Mouse (Mus musculus) hindbrain, embryonic 14.5 days (tissue): ENCODE measurements around the gene Rogdi. TPM values are rescaled to one million over a fixed set of nuclear protein-coding genes. Genes with fewer than 3 reads are reported as not detected.
A peak's percentile ranks its signal among the peaks of the same experiment; 100 is the strongest.

Source experiments
- ATAC-seq: fragments of 200-750 bp; cut with Nextera tagmentation; 2 replicates; pipeline ENCODE4 v1.8.0; 2017; ENCODE audit warnings: moderate number of reproducible peaks, mild to moderate bottlenecking, moderate TSS enrichment, moderate library complexity; ENCODE audit not compliant: low FRiP score
- DNase-seq: peaks from one replicate; pipeline ENCODE4 v3.0.0-alpha.2; 2015; ENCODE audit warnings: low spot score
- H3K27ac ChIP-seq: fragments of 300-500 bp; sonication (generic); 2 replicates; pipeline ENCODE4 v1.5.1; 2014; ENCODE audit warnings: mild to moderate bottlenecking, moderate library complexity
- H3K27me3 ChIP-seq: fragments of 300-500 bp; sonication (generic); 2 replicates; pipeline ENCODE4 v1.6.1; 2014; ENCODE audit warnings: mild to moderate bottlenecking, low read length, mixed read lengths; ENCODE audit not compliant: control insufficient read depth, insufficient read depth
- H3K36me3 ChIP-seq: fragments of 300-500 bp; sonication (generic); replicated peaks from 2 replicates; pipeline ENCODE4 v1.6.1; 2014; ENCODE audit not compliant: control insufficient read depth, insufficient read depth
- H3K4me1 ChIP-seq: fragments of 300-500 bp; sonication (generic); replicated peaks from 2 replicates; pipeline ENCODE4 v1.6.1; 2014; ENCODE audit warnings: antibody characterized with exemption, low read length, mixed read lengths; ENCODE audit not compliant: control insufficient read depth, insufficient read depth
- H3K4me2 ChIP-seq: fragments of 300-500 bp; sonication (generic); replicated peaks from 2 replicates; pipeline ENCODE4 v1.6.1; 2014; ENCODE audit warnings: mild to moderate bottlenecking, moderate library complexity
- H3K4me3 ChIP-seq: fragments of 300-500 bp; sonication (generic); replicated peaks from 2 replicates; pipeline ENCODE4 v1.5.1; 2014; ENCODE audit warnings: mild to moderate bottlenecking, low read length
- H3K9ac ChIP-seq: fragments of 300-500 bp; sonication (generic); 2 replicates; pipeline ENCODE4 v1.6.1; 2014
- H3K9me3 ChIP-seq: fragments of 300-500 bp; sonication (generic); 2 replicates; pipeline ENCODE4 v1.6.1; 2016; ENCODE audit warnings: low read length; ENCODE audit not compliant: control insufficient read depth
- WGBS: fragments of 180-500 bp; shearing (Covaris S2); extraction: QIAGEN DNeasy Blood & Tissue Kit; methylation state at CpG from one replicate; pipeline ENCODE4 v1.1.7; 2014; 5-methylcytosine and 5-hydroxymethylcytosine counted together
- polyA plus RNA-seq: library from polyadenylated mRNA; unstranded; fragments of >200 nt; fragmentation: Nextera tagmentation; extraction: Ambion mirVana; gene quantifications from 2 replicates; pipeline ENCODE4 v1.2.1, GENCODE M21; 2014

The Rogdi gene
- polyA plus RNA-seq, 1 experiment from 2014 or later = 154 TPM

GRCm38 (mm10) chr16:5029847-5030246 is 16.5 kb upstream of the Rogdi start:
- Histone ChIP-seq H3K36me3 (peaks cover 100% of the 10 kb centered on the region), H3K27ac (no peak overlapping the region), H3K9ac (no peak overlapping the region), H3K27me3 (no peaks in the 10 kb centered on the region), H3K4me2 (no peak overlapping the region), H3K4me1 (no peaks in the 10 kb centered on the region), H3K4me3 (no peak overlapping the region), H3K9me3 (no peaks in the 10 kb centered on the region)
- 71% methylated on average over 2 of the region's 2 CpGs for WGBS
- ATAC-seq (no peak), DNase-seq (no peak)

GRCm38 (mm10) chr16:5024021-5024420 is 10.7 kb upstream of the Rogdi start:
- Histone ChIP-seq H3K4me3 (no peak overlapping the region), H3K9ac (no peak overlapping the region), H3K27me3 (no peaks in the 10 kb centered on the region), H3K4me1 (no peaks in the 10 kb centered on the region), H3K27ac (no peak overlapping the region), H3K9me3 (no peaks in the 10 kb centered on the region), H3K36me3 (peaks cover 100% of the 10 kb centered on the region), H3K4me2 (no peak overlapping the region)
- WGBS = 99% methylated on average over 3 of the region's 3 CpGs
- no peak for DNase-seq
- no peak for ATAC-seq

GRCm38 (mm10) chr16:5014578-5014977 is 1.2 kb upstream of the Rogdi start:
- Histone ChIP-seq H3K36me3 (peaks cover 61% of the 10 kb centered on the region), H3K9ac (no peak overlapping the region), H3K4me2 (no peak overlapping the region), H3K27me3 (no peaks in the 10 kb centered on the region), H3K27ac (no peak overlapping the region), H3K9me3 (no peaks in the 10 kb centered on the region), H3K4me3 (no peak overlapping the region), H3K4me1 (peaks cover 7% of the 10 kb centered on the region; the same call in 1 of the 2 replicates)
- 97% methylated on average over 4 of the region's 4 CpGs for WGBS
- no peak for DNase-seq
- no peak for ATAC-seq

- Histone ChIP-seq H3K27ac (peak overlapping the region; percentile 79; the same call in 1 of the 2 replicates), H3K27me3 (no peaks in the 10 kb centered on the region), H3K4me2 (peak overlapping the region; percentile 64), H3K4me1 (peaks cover 7% of the 10 kb centered on the region; the same call in 1 of the 2 replicates), H3K4me3 (peak overlapping the region; percentile 55), H3K9me3 (no peaks in the 10 kb centered on the region), H3K9ac (peak overlapping the region; percentile 65), H3K36me3 (peaks cover 38% of the 10 kb centered on the region)
- ATAC-seq (no peak), DNase-seq (no peak)
- 56% methylated on average over 13 of the region's 13 CpGs for WGBS
These were observed 1.0 kb downstream of the Rogdi start for GRCm38 (mm10) chr16:5012036-5013005.

- H3K4me2 ChIP-seq = no peak overlapping the region
- DNase-seq (no peak), ATAC-seq (no peak)
- H3K4me3 ChIP-seq = no peak overlapping the region
- H3K9ac ChIP-seq = no peak overlapping the region
- H3K4me1 ChIP-seq = peaks cover 7% of the 10 kb centered on the region; the same call in 1 of the 2 replicates
- peaks cover 28% of the 10 kb centered on the region for H3K36me3 ChIP-seq
- no peaks in the 10 kb centered on the region for H3K9me3 ChIP-seq
- WGBS = 91% methylated on average over 7 of the region's 7 CpGs
- H3K27ac ChIP-seq = no peak overlapping the region
- no peaks in the 10 kb centered on the region for H3K27me3 ChIP-seq
These were observed 2.1 kb downstream of the Rogdi start for GRCm38 (mm10) chr16:5011285-5011684.

GRCm38 (mm10) chr16:5010371-5010935 is 2.9 kb downstream of the Rogdi start:
- H3K27me3 ChIP-seq = no peaks in the 10 kb centered on the region
- H3K4me3 ChIP-seq = no peak overlapping the region
- WGBS = 82% methylated on average over 10 of the region's 10 CpGs
- H3K9ac ChIP-seq = no peak overlapping the region
- ATAC-seq (no peak), DNase-seq (no peak)
- peaks cover 19% of the 10 kb centered on the region for H3K36me3 ChIP-seq
- H3K4me2 ChIP-seq = no peak overlapping the region
- peaks cover 7% of the 10 kb centered on the region; the same call in 1 of the 2 replicates for H3K4me1 ChIP-seq
- H3K9me3 ChIP-seq = no peaks in the 10 kb centered on the region
- H3K27ac ChIP-seq = no peak overlapping the region

- DNase-seq (no peak), ATAC-seq (no peak)
- H3K4me3 ChIP-seq = no peak overlapping the region
- 85% methylated on average over 12 of the region's 12 CpGs for WGBS
- H3K9me3 ChIP-seq = no peaks in the 10 kb centered on the region
- peaks cover 8% of the 10 kb centered on the region; the same call in 1 of the 2 replicates for H3K36me3 ChIP-seq
- H3K9ac ChIP-seq = no peak overlapping the region
- no peak overlapping the region for H3K27ac ChIP-seq
- H3K4me1 ChIP-seq = peaks cover 7% of the 10 kb centered on the region; the same call in 1 of the 2 replicates
- H3K27me3 ChIP-seq = no peaks in the 10 kb centered on the region
- H3K4me2 ChIP-seq = no peak overlapping the region
These were observed 5.3 kb downstream of the Rogdi start for GRCm38 (mm10) chr16:5008076-5008475.

GRCm38 (mm10) chr16:5007492-5007891 is 5.9 kb downstream of the Rogdi start:
- peaks cover 8% of the 10 kb centered on the region; the same call in 1 of the 2 replicates for H3K36me3 ChIP-seq
- ATAC-seq = no peak
- H3K9ac ChIP-seq = no peak overlapping the region
- no peak overlapping the region for H3K4me2 ChIP-seq
- no peak overlapping the region for H3K27ac ChIP-seq
- peaks cover 6% of the 10 kb centered on the region; the same call in 1 of the 2 replicates for H3K4me1 ChIP-seq
- no peaks in the 10 kb centered on the region for H3K27me3 ChIP-seq
- 62% methylated on average over 6 of the region's 6 CpGs for WGBS
- H3K4me3 ChIP-seq = no peak overlapping the region
- no peaks in the 10 kb centered on the region for H3K9me3 ChIP-seq
- no peak for DNase-seq

- Histone ChIP-seq H3K36me3 (peaks cover 8% of the 10 kb centered on the region; the same call in 1 of the 2 replicates), H3K27ac (no peak within 1 kb of the TSS), H3K27me3 (no peaks in the 10 kb centered on the region), H3K9ac (no peak within 1 kb of the TSS), H3K4me3 (no peak within 1 kb of the TSS), H3K4me1 (peaks cover 1% of the 10 kb centered on the region; the same call in 1 of the 2 replicates), H3K4me2 (no peak within 1 kb of the TSS), H3K9me3 (no peaks in the 10 kb centered on the region)
- DNase-seq (no peak), ATAC-seq (no peak)
- WGBS = 50% methylated on average over 5 of the region's 5 CpGs
These were observed 6.3 kb downstream of the Rogdi start, which contains the start of gene Smim22 for GRCm38 (mm10) chr16:5007067-5007466. Gene Smim22 (plus strand): TSS chr16:5007288.
